Mouse (Mus musculus) hematopoietic stem cell, adult 5-6 weeks (primary cell): ENCODE measurements around the gene Magi2. TPM values are rescaled to one million over a fixed set of nuclear protein-coding genes. Genes with fewer than 3 reads are reported as not detected.

Source experiments
- ATAC-seq, 2 experiments: fragments of 125-278 bp in 1 of 2; replicated peaks in 1 of 2; 2 replicates each; pipeline ENCODE4 v1.8.0; 2016 to 2017; ENCODE audit warnings: inconsistent platforms in 2 of 2, mild to moderate bottlenecking in 2 of 2, moderate number of reproducible peaks in 2 of 2, low read depth in 1 of 2, moderate TSS enrichment in 1 of 2; ENCODE audit not compliant: low FRiP score in 2 of 2, poor library complexity in 2 of 2, severe bottlenecking in 2 of 2, insufficient read depth in 1 of 2, low TSS enrichment in 1 of 2
- total RNA-seq: library from RNA; stranded (forward); fragments of 172-1452, 232-1000 nt; gene quantifications from 2 replicates; pipeline ENCODE4 v1.2.3, GENCODE M21; 2017

Magi2 gene
- total RNA-seq, 1 experiment from 2014 or later, result 1.8 TPM

DNA sequence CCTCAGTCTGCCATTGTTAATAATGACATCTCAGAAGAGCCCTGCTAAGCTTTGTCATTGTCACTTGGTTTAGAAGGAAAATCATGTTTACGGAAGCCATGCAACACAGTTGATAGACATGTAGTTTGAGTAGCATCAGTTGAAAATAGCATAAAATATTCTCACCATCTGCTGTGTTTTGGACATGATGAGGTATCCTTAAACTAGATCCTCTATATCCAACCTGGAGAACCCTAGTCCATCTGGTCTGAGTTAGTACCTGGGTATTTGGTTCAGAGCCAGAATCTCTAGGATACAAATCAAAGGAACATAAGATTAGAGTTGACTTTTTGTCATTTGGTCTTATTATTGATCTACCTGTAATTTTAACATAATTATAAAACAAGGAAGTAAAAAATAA, 385.0 kb downstream of the Magi2 start:
- ATAC-seq, result no peak

DNA sequence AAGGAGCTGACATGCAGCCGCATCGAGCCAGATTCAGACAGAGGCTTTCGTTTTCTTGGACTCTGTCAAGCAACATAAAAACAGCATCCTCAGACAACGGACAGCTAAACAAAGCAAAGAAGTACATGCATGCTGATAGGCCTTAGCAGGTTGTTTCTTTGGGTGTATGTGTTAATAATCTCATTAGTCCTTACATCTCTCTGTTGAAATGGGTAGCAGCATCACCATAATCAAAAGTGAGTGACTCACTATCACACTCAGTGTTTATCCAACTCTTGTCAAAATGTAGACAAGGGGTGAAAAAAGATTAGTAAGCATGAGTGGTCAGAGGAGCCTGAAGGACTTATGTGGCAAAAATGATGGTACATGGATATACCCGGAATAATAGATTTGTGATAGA, 394.8 kb downstream of the Magi2 start:
- no peak for ATAC-seq

GRCm38 (mm10) chr5:19633976-19634375, 407.1 kb downstream of the Magi2 start:
- no peak for ATAC-seq

DNA sequence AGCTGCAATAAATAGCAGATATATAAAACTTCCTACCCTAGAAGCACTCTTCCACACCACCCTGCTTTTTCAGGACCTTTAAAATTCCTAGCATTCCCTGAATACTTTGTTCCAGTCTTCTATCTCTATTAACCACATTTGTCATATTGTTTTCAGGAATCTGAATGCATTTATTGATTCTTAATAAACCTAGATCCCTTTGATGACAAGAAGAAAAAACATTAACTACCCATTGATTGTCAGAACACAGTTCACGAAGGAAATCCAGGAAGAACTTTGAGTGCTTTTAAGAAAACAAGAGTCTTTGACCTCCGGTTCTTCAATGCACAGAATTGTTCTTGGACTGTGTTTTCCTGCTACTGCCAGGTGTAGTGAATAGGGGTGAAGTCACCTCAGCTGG, 411.0 kb downstream of the Magi2 start:
- ATAC-seq, result no peak

GRCm38 (mm10) chr5:19655986-19656385, 429.1 kb downstream of the Magi2 start:
- ATAC-seq, result no peak

DNA sequence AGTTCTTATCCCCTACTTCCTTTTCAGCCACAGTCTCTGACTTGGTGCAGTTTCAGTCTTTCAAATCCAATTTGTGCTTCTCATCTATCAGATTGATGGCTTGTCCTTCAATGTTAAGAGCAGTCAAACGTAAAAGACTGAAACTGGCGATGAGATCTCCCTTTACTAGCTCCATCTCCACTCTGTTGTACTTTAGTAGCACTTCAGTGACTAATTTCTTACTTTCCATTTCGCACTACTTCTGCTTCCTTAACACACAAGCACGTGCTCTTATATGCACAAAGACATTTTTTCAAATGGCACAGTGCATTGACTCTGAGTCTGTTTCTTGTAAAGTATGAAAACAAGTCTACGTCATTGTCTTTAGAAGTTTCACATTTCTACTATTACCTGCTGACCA, 439.6 kb downstream of the Magi2 start:
- ATAC-seq, result no peak

DNA sequence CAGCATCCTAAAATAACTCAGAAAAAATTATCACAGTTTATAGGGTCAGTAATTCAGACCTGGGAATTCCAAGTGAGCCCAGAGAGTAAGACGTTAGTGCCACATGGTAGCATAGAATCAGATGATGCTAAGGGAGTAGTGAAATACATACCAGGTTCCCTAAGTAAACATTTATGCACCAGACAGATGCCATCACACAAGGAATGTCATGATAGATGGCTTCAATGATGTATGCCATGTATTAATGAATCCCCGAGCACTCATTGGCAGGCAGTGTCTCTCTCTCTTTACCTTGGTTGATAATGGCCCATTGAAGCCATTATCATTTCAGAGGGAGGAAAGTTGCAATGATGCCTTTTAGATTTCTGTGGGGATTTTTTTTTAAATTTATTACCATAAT, 490.5 kb downstream of the Magi2 start:
- ATAC-seq, result no peak

DNA sequence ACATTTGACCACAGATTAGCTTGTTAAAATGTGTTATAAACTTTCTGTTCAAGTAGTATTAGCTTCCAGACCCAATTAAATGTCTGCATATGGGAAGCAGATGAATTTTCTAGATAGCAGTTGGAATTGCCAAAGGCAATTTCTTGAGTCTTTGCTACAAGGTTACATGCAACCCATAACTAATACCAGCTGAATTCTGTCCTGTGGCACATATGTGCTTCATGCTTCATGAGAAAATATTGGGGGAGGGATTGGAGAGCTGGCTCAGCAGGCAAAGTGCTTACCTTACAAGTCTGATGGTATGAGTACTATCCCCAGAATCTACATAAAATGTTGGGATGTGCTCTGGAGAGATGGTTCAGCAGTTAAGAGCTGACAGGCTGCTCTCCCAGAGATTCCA, 499.4 kb downstream of the Magi2 start:
- no peak for ATAC-seq

- ATAC-seq, result no peak
Observed at GRCm38 (mm10) chr5:19745376-19745775, 518.5 kb downstream of the Magi2 start.

DNA sequence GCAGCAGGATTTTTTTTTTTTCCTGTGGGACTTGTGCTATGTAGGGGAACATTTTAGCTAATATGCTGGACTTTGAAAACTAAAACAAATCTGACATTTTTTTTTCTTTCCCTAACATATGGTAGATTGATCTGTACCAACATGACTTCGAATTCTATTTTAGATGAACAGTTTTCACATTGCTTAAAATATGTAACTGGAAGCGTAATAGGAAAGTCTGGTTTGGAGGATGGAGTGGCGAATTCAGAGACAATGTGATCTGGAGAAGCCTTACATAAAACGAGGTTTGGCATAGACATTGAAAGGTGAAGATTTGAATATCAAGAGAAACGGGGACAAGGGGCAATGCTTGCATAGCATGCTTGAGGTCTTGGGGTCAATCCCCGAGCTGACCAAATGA, 519.1 kb downstream of the Magi2 start:
- ATAC-seq, result no peak

- ATAC-seq, result no peak
Observed at GRCm38 (mm10) chr5:19746865-19747514, 520.2 kb downstream of the Magi2 start.

GRCm38 (mm10) chr5:19747631-19748030, 520.8 kb downstream of the Magi2 start:
- ATAC-seq, result no peak

- ATAC-seq, result no peak
Observed at GRCm38 (mm10) chr5:19779224-19779623, 552.4 kb downstream of the Magi2 start.

DNA sequence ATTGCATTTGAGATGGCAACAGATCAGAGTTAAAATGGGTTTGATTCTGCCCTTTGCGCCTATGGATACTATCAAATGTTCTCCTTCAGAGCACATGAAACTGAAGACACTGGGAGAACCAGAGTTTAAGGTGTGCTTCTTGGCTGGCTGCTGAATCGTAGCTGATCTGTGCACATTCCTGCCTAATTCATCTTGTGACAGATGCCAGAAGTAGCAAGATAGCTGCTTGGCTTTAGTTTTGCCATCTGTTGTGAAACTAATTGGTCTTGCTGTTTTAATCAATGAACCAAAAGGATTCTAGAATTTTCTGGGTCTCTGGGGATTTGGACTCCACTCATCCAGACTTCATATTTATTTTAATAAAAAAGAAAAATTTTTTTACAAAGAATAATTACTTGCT, 553.2 kb downstream of the Magi2 start:
- ATAC-seq, result no peak

DNA sequence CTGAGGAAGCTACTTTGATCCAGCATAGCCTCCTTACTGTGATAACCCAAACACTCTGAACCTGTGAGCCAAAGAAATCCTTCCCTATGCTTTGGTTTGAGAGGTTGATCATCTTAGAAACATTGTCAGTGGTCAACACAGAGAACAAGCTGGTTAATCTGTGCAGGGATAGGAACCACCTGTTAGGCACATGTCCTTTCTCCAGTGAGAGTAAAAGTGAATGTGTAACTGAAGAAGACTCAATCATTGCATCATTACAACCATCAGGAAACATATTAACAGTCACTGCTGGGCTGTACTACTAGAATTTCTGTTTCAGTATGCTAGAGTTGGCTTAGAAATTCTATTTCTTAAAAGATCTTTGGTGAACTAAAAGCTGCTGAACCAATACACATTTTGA, 558.5 kb downstream of the Magi2 start:
- no peak for ATAC-seq

GRCm38 (mm10) chr5:19787522-19788144, 560.8 kb downstream of the Magi2 start:
- ATAC-seq, result no peak

GRCm38 (mm10) chr5:19803052-19803769, 576.4 kb downstream of the Magi2 start:
- ATAC-seq, result no peak

DNA sequence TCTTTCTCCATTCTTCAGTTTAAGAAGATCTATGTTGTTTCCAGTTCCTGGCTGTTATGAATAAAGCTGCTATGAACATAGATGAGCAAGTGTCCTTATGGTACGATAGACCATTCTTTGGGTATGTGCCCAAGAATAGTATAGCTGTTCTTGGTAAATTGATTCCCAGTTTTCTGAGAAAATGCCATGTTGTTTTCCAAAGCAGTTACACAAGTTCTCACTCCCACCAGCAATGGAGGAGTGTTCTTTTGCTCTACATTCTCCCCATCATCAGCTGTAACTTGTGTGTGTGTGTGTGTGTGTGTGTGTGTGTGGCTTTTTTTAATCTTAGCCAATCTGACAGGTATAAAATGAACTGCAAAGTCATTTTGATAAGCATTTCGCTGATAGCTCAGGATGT, 595.7 kb downstream of the Magi2 start:
- ATAC-seq, result no peak

DNA sequence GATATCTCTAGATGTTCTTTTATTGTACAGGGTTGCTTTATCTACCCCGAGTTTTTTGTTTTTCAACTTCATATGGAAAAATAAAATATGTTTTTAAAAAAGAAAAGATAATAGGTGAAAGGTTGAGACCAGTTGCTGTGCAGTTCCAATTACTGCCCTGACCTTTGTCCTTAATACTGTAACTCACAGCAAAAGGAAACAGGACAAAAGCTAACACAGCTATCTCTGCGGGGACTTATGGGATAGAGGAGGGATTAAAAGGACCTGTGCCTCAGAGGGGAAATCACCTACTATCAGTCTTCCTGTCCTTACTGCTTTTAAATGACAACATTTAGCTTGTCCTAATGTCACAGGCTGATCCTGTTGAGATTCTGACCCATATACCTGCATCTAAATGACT, 599.1 kb downstream of the Magi2 start:
- no peak for ATAC-seq
